Mouse (Mus musculus): ENCODE measurements around the gene AC161166.1. TPM values are rescaled to one million over a fixed set of nuclear protein-coding genes. Genes with fewer than 3 reads are reported as not detected.

The AC161166.1 gene
- polyA plus RNA-seq, 1 experiment from 2014 or later = 0.47 TPM

DNA sequence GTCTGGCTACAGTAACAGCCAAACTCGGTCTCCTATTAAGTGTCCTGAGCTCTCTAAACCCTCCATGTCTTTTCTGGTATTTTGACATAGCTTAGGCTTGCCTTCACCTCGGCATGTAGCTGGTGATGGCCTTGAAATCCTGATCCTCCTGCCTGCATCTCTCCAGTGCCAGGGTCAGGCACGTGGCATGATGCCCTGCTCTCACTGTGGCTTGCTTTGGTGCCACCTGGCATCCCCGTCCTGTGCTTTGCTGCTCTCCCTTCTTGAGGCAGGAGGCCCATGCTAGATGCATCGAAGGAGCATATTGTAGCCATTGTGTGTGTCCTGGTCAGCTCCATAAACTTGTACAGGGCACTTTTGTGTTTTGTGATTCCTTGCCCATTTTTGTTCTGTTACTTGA, 25.3 kb upstream of the AC161166.1 start:
- Histone ChIP-seq H3K9me3 (no peaks in the 10 kb centered on the region), H3K4me3 (no peak overlapping the region), H3K27ac (no peak overlapping the region), H3K9ac (no peak overlapping the region), H3K4me2 (no peak overlapping the region), H3K36me3 (peaks cover 28% of the 10 kb centered on the region), H3K4me1 (no peaks in the 10 kb centered on the region), H3K27me3 (no peaks in the 10 kb centered on the region)
- ATAC-seq (ENCODE audit: borderline replicate concordance, extremely low read depth, low FRiP score, low TSS enrichment) = no peak
- WGBS = 77% methylated on average over 5 of the region's 5 CpGs

DNA sequence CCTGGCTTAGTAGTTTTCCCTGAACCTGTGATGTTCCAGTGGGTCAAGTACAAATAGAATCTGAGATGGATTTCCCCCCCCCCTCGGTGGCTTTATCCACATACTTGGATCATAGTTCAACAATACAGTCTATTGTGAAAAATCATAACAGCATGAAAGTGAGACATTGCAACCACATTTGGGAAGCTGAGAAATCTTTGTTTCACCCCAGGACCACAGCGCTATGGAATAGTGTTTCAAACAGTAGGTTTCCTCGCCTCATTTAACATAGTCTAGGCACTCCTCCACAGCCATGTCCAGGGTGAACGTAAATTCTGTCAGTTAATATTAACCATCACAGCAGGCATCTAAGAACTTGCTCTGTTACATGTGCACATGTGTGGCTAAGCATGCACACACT, 24.8 kb upstream of the AC161166.1 start:
- peaks cover 4% of the 10 kb centered on the region for H3K4me1 ChIP-seq
- H3K27ac ChIP-seq = no peak overlapping the region
- H3K36me3 ChIP-seq = peaks cover 28% of the 10 kb centered on the region
- no peak for ATAC-seq (ENCODE audit: borderline replicate concordance, extremely low read depth, low FRiP score, low TSS enrichment)
- no peak overlapping the region for H3K9ac ChIP-seq
- no peak overlapping the region for H3K4me3 ChIP-seq
- H3K4me2 ChIP-seq = no peak overlapping the region
- WGBS = 73% methylated on average over 4 of the region's 4 CpGs
- H3K27me3 ChIP-seq = no peaks in the 10 kb centered on the region
- no peaks in the 10 kb centered on the region for H3K9me3 ChIP-seq

DNA sequence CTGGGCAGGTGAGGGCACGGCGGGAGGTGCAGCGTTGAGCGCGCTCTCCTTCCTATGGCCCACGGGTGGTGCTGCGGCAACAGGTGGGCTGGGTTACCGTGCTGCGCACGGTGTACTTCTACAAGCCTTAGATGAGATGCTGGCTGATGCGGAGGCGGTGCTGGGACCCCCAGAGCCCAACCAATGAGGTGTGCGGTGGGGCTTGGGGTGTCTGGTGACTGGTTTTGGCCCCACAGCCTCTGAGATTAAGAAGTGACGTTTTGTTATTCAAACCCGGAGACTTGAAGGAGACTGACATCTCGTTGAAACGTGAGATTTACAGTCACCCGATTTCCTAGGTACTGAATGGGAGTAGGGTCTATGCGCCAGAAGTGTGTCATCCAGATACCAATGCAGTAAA, 22.0 kb upstream of the AC161166.1 start:
- Histone ChIP-seq H3K4me2 (no peak overlapping the region), H3K4me3 (no peak overlapping the region)

DNA sequence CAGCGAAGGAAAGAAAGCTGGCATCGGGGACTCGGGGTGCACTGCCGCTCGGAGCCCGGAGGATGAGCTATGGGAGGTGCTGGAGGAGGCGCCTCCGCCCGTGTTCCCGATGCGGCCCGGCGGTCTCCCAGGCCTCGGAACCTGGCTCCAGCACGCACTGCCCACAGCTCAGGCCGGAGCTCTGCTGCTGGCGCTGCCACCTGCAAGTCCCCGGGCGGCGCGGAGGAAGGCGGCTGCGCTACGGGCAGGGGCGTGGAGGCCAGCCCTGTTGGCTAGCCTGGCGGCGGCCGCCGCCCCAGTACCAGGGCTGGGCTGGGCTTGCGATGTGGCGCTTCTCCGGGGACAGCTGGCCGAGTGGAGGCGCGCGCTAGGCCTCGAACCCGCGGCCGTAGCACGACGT, 21.6 kb upstream of the AC161166.1 start:
- no peaks in the 10 kb centered on the region for H3K27me3 ChIP-seq
- H3K4me1 ChIP-seq = peaks cover 24% of the 10 kb centered on the region
- no peak overlapping the region for H3K27ac ChIP-seq
- H3K9ac ChIP-seq = no peak overlapping the region
- H3K4me3 ChIP-seq = no peak overlapping the region
- 57% methylated on average over 42 of the region's 42 CpGs for WGBS
- H3K4me2 ChIP-seq = no peak overlapping the region
- ATAC-seq (ENCODE audit: borderline replicate concordance, extremely low read depth, low FRiP score, low TSS enrichment) = no peak
- H3K9me3 ChIP-seq = no peaks in the 10 kb centered on the region
- H3K36me3 ChIP-seq = peaks cover 28% of the 10 kb centered on the region

More for the DNA sequence above, 22.0 kb upstream of the AC161166.1 start:
- H3K9ac ChIP-seq = no peak overlapping the region
- H3K27ac ChIP-seq = no peak overlapping the region
- H3K36me3 ChIP-seq = peaks cover 28% of the 10 kb centered on the region
- ATAC-seq (ENCODE audit: borderline replicate concordance, extremely low read depth, low FRiP score, low TSS enrichment) = no peak
- H3K9me3 ChIP-seq = no peaks in the 10 kb centered on the region
- H3K4me1 ChIP-seq = peaks cover 20% of the 10 kb centered on the region
- H3K27me3 ChIP-seq = no peaks in the 10 kb centered on the region
- 50% methylated on average over 19 of the region's 19 CpGs for WGBS

DNA sequence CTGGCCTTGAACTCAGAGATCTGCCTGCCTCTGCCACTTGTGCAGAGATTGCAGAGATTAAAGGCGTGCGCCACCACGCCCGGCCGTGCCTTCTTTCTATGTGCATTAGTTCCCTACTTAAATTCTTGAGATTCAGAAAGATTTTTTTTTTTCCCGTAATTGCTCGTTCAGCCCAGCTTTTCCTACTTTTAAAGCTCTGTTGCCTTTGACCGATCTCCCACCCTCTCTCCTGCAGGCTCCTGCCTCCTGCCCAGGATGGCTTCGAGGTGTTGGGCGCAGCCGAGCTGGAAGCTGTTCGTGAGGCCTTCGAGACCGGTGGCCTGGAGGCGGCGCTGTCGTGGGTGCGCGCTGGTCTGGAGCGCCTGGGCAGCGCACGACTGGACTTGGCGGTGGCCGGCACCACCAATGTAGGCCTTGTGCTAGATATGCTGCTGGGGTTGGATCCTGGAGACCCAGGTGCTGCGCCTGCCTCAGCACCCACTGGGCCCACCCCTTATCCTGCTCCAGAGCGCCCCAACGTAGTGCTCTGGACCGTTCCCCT, 20.8 kb upstream of the AC161166.1 start:
- Histone ChIP-seq H3K4me2 (no peak overlapping the region), H3K27ac (no peak overlapping the region), H3K4me3 (no peak overlapping the region), H3K9me3 (no peaks in the 10 kb centered on the region), H3K27me3 (no peaks in the 10 kb centered on the region), H3K36me3 (peaks cover 28% of the 10 kb centered on the region), H3K9ac (no peak overlapping the region), H3K4me1 (peaks cover 24% of the 10 kb centered on the region)
- 83% methylated on average over 28 of the region's 28 CpGs for WGBS
- ATAC-seq (ENCODE audit: borderline replicate concordance, extremely low read depth, low FRiP score, low TSS enrichment) = no peak

DNA sequence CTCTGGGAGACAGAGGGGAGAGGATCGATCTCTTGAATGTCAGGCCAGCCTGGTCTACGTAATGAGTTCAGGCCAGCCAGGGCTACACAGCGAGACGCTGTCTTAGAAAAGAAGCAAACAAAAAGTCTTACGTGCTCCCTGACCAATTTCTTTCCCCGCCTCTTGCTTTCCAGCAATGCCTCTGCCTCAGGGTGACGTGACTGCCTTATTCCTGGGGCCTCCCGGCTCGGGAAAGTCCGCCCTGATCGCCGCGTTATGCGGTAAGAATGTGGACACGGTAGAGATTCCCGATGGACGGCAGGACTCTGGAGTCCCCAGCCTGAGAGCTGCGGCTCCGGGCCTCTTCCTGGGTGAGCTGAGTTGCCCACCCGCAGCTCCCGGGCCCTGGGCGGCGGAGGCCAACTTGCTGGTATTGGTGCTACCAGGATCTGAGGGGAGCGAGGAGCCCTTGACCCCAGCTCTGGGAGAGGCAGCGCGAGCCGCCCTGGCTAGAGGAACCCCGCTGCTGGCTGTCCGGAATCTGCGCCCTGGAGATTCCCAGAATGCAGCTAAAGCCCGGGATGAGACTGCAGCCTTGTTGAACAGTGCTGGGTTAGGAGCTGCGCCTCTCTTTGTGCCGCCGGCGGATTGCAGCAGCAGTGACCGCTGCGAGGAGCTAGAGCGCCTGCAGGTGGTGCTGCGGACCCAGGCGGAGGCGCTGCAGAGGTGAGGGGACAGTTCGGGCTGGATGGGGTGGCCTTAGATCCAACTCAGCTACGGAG, 19.1 kb upstream of the AC161166.1 start:
- peak overlapping the region; percentile 58 for H3K4me3 ChIP-seq
- H3K27me3 ChIP-seq = no peaks in the 10 kb centered on the region
- peak overlapping the region; percentile 93 for H3K4me2 ChIP-seq
- peak overlapping the region; percentile 82 for H3K9ac ChIP-seq
- peak overlapping the region; percentile 82 for H3K27ac ChIP-seq
- ATAC-seq (ENCODE audit: borderline replicate concordance, extremely low read depth, low FRiP score, low TSS enrichment) = peak; percentile 60; the same call in 1 of the 2 replicates
- WGBS = under 1% methylated on average over 43 of the region's 43 CpGs
- H3K4me1 ChIP-seq = peaks cover 24% of the 10 kb centered on the region
- H3K9me3 ChIP-seq = no peaks in the 10 kb centered on the region
- H3K36me3 ChIP-seq = peaks cover 27% of the 10 kb centered on the region

DNA sequence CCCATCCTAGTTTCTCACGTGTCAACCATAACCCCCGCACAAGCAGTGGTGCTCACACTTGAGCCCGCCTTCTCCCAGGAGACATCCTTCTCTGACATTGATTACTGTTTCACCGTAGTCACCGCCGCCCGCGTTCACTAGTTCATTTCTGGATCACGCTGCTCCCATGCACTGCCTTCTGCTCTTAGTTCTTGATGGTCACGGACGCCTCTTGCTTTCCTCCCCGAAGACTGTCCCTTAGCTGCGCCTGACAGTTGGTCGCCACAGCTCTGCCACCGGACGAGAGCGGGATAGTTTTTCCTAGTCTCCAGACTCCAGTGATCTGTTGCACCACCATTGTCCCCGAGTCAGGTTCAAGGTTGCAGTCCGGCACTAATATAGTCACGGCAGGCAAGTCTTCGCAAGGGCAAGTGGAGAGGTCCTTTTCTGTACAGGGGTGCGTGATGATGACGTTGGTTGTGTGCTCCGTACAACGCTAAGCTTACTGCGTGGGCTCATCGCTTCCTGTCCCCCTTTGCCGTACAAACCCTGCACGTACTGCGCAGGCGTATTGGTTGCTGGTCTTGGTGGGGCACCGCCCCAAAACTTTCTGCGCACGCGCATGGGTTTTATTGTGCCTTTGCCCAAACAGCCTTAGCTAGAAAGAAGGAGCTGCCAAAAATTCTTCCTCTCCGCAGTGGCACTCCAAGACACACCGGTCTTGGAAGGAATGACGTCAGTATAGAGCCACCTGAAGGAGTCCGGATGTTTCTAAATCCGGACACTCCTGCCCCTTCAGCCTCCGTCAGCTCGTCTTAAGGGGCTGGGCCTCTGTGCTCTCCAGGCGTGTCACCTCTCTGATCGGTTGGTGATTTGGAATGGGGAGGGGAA, 18.0 kb upstream of the AC161166.1 start, which contains the start of gene Irgq:
Gene Irgq (plus strand): TSS at position 628 of the 870 bp plus-strand sequence.
- peaks cover 21% of the 10 kb centered on the region for H3K36me3 ChIP-seq
- peaks cover 24% of the 10 kb centered on the region for H3K4me1 ChIP-seq
- peak within 1 kb of the TSS; percentile 84 for H3K27ac ChIP-seq
- no peaks in the 10 kb centered on the region for H3K9me3 ChIP-seq
- H3K4me2 ChIP-seq = peak within 1 kb of the TSS; percentile 93
- peak within 1 kb of the TSS; percentile 82 for H3K9ac ChIP-seq
- under 1% methylated on average over 44 of the region's 44 CpGs for WGBS
- peak within 1 kb of the TSS; percentile 58 for H3K4me3 ChIP-seq
- ATAC-seq (ENCODE audit: borderline replicate concordance, extremely low read depth, low FRiP score, low TSS enrichment) = peak; percentile 94
- no peaks in the 10 kb centered on the region for H3K27me3 ChIP-seq

DNA sequence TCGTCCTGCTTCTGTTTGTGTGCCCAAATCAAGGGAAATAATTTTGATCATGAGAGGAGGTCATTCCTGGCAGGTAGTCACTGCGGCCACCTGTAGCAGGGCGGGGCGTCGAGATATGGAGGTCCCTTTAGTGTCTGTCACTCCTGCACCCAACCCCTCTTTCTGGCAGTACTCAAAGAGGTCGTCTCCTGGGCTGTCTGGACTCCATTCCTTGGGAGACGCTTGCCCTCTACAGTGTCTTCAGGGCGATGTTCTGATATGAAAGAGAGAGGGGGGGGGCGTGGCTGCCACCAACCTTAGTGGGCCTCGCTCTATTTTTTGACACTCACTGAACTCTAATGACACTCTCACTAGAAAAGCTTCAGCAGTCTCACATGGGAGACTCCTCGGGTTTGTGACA, 17.3 kb upstream of the AC161166.1 start:
- WGBS = 50% methylated on average over 11 of the region's 11 CpGs
- Histone ChIP-seq H3K27ac (no peak overlapping the region), H3K36me3 (peaks cover 16% of the 10 kb centered on the region), H3K4me3 (peak overlapping the region; percentile 58), H3K27me3 (no peaks in the 10 kb centered on the region), H3K9ac (peak overlapping the region; percentile 58), H3K4me1 (peaks cover 24% of the 10 kb centered on the region), H3K9me3 (no peaks in the 10 kb centered on the region), H3K4me2 (peak overlapping the region; percentile 72)
- no peak for ATAC-seq (ENCODE audit: borderline replicate concordance, extremely low read depth, low FRiP score, low TSS enrichment)

DNA sequence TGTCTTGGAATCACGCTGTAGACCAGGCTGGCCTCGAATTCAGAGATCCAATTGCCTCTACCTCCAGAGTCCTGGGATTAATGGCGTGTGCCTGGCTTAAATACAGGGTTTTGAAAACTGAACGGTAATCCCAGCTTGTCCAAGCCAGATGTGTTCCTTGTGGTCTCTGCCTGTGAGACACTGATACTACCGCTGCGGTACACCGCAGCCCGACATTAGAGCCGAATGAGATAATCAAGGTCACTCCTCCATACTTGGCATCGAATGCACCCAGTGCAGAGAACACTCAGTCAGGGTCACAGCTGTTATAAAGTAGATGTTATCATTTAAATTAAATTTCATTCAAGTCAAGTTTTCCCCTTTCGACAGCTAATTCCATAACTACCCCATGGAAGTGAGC, 16.6 kb upstream of the AC161166.1 start:
- Histone ChIP-seq H3K4me2 (0 out of 2 replicates have a peak overlapping the region, but pooled peaks have one; percentile 72), H3K9ac (no peak overlapping the region), H3K27ac (no peak overlapping the region), H3K4me3 (no peak overlapping the region), H3K36me3 (peaks cover 8% of the 10 kb centered on the region), H3K4me1 (peaks cover 24% of the 10 kb centered on the region), H3K27me3 (no peaks in the 10 kb centered on the region), H3K9me3 (no peaks in the 10 kb centered on the region)
- ATAC-seq (ENCODE audit: borderline replicate concordance, extremely low read depth, low FRiP score, low TSS enrichment) = no peak
- WGBS = 87% methylated on average over 11 of the region's 11 CpGs

DNA sequence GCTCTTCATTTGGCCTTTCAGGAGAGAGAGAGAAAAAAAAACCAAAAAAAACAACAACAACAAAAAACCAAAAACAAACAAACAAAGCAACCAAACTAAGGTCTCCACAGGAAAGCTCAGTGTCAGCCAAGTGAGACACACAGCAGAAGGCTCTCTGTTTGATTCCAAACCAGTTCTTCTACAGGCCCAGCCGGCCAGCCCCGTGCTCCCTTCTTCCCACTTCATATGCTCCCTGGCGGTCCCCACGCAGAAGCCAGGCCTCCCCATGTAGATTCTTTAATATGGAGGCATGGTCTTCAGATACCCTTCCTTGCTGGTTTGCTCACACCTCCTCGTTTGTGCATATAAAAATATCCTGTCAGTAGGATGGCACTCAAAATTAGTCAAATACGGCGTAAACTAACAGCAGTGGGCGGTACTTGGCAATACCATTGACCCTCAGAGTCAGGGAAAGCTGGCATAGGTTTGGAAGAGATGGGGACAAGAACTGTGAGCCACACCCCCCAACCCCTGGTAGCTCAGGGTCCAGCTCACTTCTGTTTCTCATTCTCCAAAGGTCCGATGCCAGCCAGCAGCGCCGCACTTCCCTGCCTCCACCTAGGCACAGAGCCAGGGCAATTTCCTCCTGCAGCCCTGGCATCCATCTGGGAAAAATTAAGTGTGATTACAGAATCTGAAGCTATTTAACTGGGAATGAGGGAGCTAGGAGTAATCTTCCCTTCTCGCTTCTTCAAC, 13.6 kb upstream of the AC161166.1 start:
- no peaks in the 10 kb centered on the region for H3K27me3 ChIP-seq
- H3K36me3 ChIP-seq = no peaks in the 10 kb centered on the region
- no peak for ATAC-seq (ENCODE audit: borderline replicate concordance, extremely low read depth, low FRiP score, low TSS enrichment)
- no peak overlapping the region for H3K4me3 ChIP-seq
- H3K27ac ChIP-seq = no peak overlapping the region
- 80% methylated on average over 12 of the region's 12 CpGs for WGBS
- peaks cover 8% of the 10 kb centered on the region for H3K4me1 ChIP-seq
- H3K4me2 ChIP-seq = no peak overlapping the region
- no peaks in the 10 kb centered on the region for H3K9me3 ChIP-seq
- no peak overlapping the region for H3K9ac ChIP-seq

DNA sequence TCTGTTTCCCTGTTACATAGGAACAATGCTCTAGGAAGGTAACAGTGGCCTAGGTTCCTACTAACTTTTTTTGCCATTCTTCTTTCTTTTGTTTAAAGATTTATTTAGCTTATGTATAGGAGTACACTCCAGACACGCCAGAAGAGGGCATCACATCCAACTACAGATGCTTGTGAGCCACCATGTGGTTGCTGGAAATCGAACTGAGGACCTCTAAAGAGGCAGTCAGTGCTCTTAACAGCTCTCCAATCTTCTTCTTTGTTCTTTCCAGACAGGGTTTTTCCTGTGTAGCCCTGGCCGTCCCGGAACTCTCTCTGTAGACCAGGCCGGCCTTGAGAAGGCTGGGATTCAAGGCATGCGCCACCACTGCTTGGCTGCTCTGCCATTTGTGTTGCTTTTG, 12.7 kb upstream of the AC161166.1 start:
- Histone ChIP-seq H3K9ac (no peak overlapping the region), H3K9me3 (no peaks in the 10 kb centered on the region), H3K36me3 (no peaks in the 10 kb centered on the region), H3K27me3 (no peaks in the 10 kb centered on the region), H3K4me2 (no peak overlapping the region), H3K4me1 (peaks cover 8% of the 10 kb centered on the region), H3K27ac (no peak overlapping the region), H3K4me3 (no peak overlapping the region)
- 71% methylated on average over 6 of the region's 6 CpGs for WGBS
- no peak for ATAC-seq (ENCODE audit: borderline replicate concordance, extremely low read depth, low FRiP score, low TSS enrichment)

All from lung, embryonic 15.5 days (tissue).